Mouse (Mus musculus) frontal cortex, postnatal 14 days (tissue): ENCODE measurements around the gene Gbx1.
A peak's percentile ranks its signal among the peaks of the same experiment; 100 is the strongest.
"Not testable (repeated sequence)": the region's sequence is repeated elsewhere in the genome, so short reads cannot be mapped to it uniquely, and the experiment has no call there.

ENCODE experiments used
- DNase-seq, 2 experiments: peaks; one replicate each; pipeline ENCODE4 v3.0.0; 2022; ENCODE audit warnings: low spot score in 2 of 2

Gene Gbx1

DNA sequence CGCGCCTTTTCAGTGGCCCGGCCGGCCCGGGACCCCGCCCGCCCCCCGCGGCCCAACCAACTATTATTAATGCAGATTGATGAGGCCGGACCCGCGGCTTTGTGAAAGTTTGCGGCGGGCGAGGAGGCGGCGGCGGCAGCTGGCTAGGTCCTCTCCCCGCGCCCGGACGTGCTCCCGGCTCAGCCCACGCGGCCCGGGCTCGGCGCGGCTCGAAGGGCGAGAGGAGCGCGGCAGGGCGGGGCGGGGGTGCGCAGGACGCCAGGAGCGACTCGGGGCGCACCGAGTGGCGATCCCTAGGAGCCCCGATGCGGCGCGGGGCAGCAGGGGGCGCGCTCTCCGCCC lies at the start of gene Gbx1:
Gbx1 (minus strand) TSS at position 314 of the 342 bp plus-strand sequence.
- no peak for DNase-seq

- DNase-seq, result no peak
These were observed 49.8 kb upstream of the Gbx1 start for GRCm38 (mm10) chr5:24576801-24577182.

GRCm38 (mm10) chr5:24575948-24576347 lies 48.9 kb upstream of the Gbx1 start:
- no peak for DNase-seq

GRCm38 (mm10) chr5:24556709-24557108 lies 29.7 kb upstream of the Gbx1 start, which contains the start of gene 4931409K22Rik:
4931409K22Rik (minus strand) TSS chr5:24556809.
- DNase-seq, result no peak

GRCm38 (mm10) chr5:24555335-24555734 lies 28.3 kb upstream of the Gbx1 start:
- DNase-seq, result not testable (repeated sequence)

DNA sequence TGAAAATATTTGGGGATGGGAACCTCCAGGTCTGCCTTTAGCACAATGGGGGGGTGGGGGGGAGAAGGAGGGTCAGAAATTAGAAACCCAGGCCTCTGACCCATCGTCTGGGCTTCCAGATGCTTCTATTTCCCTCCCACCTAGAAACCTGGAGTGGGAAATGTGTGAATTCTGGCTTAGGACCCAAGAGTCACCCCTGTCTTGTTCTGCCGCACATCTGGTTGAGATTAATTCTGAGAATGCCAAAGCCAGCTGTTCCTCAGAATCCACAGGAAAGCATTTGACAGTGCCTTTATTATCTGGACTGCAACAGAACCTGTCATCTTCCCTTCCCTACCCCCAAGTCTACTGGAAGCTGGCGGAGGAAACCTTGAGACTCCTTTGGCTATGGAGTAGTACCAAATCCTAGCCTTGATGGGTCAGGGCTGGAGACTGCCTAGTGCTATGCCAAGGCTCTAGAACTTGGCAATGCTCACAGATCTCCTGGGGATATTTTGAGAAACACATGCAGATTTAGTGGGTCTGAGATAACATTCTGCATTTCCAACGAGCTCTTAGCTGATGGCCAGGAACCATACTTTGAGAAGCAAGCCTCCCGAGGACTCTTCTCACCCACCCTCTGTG lies 26.7 kb upstream of the Gbx1 start:
- DNase-seq, result no peak

DNA sequence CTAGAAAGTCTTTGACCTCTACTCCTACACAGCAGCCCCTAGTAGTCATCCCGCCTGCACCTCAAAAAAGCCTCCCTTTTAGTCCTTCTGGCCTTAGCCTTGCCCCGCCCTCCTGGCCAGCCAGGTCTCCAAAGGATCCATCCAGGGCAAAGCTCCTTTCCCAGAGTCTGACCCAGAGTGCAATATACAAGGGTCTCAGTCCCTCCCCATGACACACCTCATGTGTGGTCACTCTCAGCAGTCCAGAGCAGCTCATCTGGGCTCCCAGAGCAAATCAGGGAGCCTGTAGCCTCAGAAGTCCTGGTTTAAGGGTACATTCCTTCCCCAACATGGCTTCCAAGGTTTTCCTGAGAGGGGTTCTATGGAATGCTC lies 24.3 kb upstream of the Gbx1 start:
- DNase-seq, result no peak

DNA sequence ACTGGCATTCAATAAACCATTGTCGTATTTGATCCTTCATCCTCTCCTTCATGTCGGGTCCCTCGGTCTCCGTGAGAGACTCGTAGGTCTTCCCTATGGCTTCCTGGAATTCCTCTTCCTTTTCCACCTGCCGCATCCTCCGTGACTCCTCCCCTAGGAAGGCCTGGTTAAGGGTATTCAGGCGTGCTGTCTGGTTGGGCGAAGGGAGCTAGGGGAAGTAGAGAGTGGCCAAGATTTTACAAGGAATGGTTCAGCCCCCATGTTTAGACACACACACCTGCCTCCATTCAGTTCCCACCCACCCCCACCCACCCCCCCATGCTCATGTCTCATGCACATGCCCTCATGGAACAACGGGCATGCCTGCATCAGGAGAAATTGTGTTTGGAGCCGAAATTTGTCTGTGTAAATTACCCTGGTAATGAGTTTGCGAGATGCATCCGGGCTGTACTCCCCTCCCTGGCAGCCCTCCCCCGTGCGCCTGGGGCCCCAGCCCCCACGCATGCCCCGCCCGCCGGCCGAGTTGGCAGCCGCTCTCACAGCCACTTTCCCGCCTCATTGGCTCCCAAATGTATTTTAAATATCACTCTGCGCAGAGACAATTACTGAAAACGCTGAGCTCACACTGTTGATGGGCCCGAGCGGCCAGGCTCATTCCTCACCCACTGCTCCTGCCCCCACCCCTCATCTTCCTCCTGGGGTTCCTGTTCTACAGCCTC lies 23.8 kb upstream of the Gbx1 start:
- DNase-seq, result peak; percentile 21 to 45

- DNase-seq, result no peak
These were observed 15.6 kb upstream of the Gbx1 start for GRCm38 (mm10) chr5:24542643-24543042.

DNA sequence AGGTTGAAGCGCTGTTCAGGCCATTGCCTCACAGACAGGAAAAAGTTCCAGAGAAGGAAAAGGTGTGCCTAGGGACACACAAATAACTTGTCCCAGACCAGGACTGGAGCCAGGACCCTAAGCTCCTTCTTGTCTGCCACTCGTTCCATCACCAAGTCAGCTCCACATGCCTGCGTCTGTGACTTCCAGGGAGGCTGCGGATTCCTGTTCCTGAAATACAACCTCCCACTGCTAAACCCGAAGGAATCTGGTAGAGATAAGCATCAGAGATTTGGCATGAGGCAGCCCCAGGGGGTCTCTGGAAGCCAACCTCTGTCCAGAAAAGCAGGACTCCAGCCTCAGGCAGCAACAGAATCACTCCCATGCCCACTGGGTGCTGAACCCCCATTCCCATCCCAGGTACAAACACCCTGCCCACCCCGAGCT lies 14.2 kb upstream of the Gbx1 start:
- no peak for DNase-seq

DNA sequence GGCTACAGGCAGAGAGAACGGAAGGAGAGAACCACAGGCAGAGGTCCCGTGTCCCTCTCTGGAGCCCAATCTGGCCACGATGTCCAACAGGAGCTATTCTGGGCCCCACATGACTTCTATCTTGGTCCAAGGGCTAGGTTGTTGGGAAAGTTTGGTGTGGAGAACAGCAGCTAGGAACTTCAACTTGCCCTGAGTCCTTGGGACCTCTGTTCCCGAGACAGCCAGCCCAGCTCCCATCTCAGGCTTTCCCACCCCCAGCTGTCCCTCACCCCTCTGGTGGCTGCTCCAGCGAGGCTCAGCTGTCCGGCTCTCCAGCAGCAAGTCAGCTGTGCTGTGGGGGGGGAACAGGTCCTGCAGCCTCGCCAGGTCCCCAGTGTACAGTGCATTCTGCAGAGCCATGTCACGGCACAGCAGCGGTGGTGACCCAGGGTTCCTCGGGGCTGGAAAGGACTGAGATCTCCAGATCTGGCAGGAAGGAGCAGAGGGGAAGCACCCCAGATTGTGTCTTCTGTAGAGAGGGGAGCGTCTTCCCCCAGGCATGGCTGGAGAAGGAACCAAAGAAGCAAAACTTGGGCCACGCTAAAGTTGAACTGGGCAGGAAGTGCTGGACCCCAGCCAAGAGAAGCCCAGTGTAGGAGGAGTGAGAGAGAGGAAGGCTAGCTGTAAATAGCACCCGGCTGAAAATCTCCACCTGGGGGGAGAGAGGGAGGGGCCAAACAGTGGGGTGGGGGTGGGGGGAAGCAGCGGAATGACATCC lies 13.6 kb upstream of the Gbx1 start, which contains the start of gene Asb10:
Asb10 (minus strand) TSS at position 592 of the 757 bp plus-strand sequence.
- DNase-seq, result peak in 1 of 2 experiments; percentile 24

- no peak for DNase-seq
These were observed 12.7 kb upstream of the Gbx1 start for GRCm38 (mm10) chr5:24539571-24540296.

DNA sequence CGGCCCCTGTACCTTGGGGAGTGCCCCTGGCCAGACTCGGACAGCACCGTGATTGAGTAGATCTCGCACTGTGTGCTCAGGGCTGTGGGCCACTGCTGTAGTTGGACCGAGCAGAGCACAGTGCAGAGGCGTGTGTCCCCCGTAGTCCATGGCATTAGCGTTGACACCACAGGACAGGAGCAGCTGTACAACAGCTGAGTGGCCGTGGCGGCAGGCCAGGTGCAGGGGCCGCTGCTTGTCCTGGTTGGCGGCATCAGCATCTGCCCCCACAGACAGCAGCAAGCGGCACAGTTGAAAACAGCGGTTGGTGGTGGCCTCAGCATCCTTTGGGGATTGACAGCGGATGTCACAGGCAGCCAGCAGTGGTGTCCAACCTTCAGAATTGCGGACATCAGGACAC lies 10.6 kb upstream of the Gbx1 start:
- DNase-seq, result no peak

- DNase-seq, result no peak
These were observed 9.5 kb upstream of the Gbx1 start for GRCm38 (mm10) chr5:24536511-24536910.

GRCm38 (mm10) chr5:24535731-24536130 lies 8.7 kb upstream of the Gbx1 start:
- no peak for DNase-seq

DNA sequence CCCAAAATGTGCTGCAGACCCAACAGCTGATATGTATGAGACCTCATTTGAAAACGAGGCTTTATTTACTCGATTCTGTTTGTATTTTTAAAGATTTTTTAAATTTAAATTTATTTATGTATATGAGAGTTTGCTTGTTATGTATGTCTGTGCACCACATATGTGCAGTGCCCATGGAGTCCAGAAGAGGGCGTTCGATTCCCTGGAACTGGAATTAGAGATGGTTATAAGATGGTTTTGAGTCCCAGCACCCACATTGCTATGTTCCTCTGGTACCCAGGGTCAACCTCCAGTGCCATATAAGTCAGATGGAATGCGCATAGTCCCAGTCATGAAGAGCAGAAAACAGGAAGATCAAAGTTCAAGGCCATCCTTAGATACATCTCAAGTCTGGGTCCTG lies 7.3 kb upstream of the Gbx1 start:
- DNase-seq, result no peak

- DNase-seq, result no peak
These were observed 6.4 kb upstream of the Gbx1 start for GRCm38 (mm10) chr5:24533391-24533790.

DNA sequence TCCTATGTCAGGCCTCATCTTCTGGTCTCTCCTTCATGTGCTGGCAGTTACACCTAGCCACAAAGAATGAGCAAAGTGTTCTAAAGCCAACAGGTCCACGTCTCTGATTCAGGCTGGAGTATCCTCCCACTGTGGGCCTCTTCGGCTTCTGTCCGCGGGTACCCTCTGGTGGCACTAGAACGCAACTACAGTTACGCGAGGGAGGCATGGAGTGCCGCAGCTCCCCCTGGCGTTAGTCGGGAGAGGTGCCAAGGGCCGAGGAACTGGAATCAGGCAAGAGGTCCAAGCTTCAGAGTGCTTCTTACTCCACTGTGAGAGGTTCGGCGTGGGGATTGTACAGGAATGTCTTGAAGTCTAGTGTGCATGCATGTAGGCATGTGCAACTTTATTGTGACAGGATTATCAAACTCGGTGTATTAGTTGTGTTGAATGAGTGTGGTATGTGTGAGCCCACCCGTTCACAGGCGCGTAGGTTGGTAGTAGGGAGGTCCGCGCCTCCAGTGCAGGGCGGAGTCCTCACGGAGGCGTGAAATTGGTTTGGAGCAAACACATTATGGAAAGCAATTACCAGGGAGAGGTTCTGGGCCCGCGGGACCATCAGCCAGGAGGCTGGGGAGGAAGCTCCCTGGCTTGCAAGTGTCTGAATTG lies 3.2 kb upstream of the Gbx1 start:
- peak; percentile 80 to 92 for DNase-seq

GRCm38 (mm10) chr5:24527780-24528179 lies 778 bp upstream of the Gbx1 start:
- no peak for DNase-seq

DNA sequence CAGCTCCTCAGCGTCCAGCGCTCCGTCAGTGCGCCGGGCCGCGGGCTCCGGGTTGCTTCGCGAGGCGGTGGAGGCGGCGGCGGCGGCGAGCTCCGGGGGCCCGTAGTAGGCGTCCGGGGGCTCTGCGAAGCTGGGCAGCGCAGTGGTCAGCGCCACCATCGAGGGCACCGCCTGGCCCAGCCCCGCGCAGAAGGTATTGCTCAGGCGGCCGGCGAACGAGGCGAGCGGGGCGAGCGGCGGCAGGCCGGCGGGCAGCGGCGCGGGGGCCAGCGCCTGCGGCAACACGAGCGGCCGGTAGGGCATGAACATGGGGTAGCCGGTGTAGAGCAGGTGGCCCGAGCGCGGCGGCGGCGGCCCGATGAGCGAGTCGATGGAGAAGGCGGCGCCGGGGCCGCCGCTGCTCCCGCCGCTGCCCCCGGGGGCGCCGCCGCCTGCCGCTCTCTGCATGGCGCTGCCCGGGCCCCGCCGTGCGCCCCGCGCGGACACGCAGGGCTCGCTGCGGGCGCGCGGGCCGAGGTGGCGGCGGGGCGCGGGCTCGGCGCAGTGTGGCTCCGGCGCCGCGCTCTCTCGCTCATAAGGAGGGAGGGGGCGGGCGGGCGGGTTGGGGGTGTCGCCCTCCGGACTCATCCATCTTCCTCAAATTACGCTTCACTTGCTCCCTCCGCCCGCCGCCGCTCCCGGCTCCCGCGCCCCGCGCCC lies 663 bp downstream of the Gbx1 start:
- no peak for DNase-seq
